ENCODE assay signal across 20 mouse cellular contexts in genomic region chr1:56671241-56671945, GRCm38 (mm10). TPM values are rescaled to one million over a fixed set of nuclear protein-coding genes. Genes with fewer than 3 reads are reported as not detected.
A peak's percentile ranks its signal among the peaks of the same experiment; 100 is the strongest.
DNase-seq lines count a peak whose midpoint lies in the region; ATAC-seq lines count a peak whose summit lies in the region.
"Had no signal": no experiment of that assay in that cellular context is flagged by ENCODE, and none has a peak within 500 bp of the region (broad histone marks: within the 10 kb centered on the region; RNA-seq: fewer than 3 reads in every experiment).

No protein-coding gene starts in this region.

- peak; percentile 62 for DNase-seq in heart, adult 11 months
- DNase-seq in heart, postnatal 36 days = no peak
- no peak for DNase-seq in neural tube, embryonic 11.5 days (ENCODE audit: low spot score)
- peak; percentile 57 for DNase-seq in retina, postnatal 1 day
- DNase-seq in adrenal gland, adult 8-10 months = no peak
- no peak for DNase-seq in urinary bladder, postnatal 10 days (ENCODE audit: low spot score)
- DNase-seq: heart, adult 2 months; layer of hippocampus, postnatal 36 days; lung, postnatal 10 days; right cerebral cortex, postnatal 25 days had no signal

- WGBS in neural tube, embryonic 11.5 days = 47% methylated on average over 8 of the region's 8 CpGs
- 35% methylated on average over 8 of the region's 8 CpGs for WGBS in neural tube, embryonic 15.5 days
- WGBS in kidney, embryonic 14.5 days = 31% methylated on average over 8 of the region's 8 CpGs

- no peak overlapping the region for H3K27ac ChIP-seq in neural tube, embryonic 11.5 days (ENCODE audit: low read depth, low read length)
- no peak overlapping the region for H3K27ac ChIP-seq in neural tube, embryonic 15.5 days (replicated peaks)
- H3K27ac ChIP-seq in kidney, embryonic 14.5 days (ENCODE audit: low read depth, low read length) = no peak overlapping the region
- H3K27ac ChIP-seq: embryonic facial prominence, embryonic 10.5 days; heart, adult 2 months; limb, embryonic 12.5 days; liver, embryonic 14.5 days had no signal

- H3K27me3 ChIP-seq in neural tube, embryonic 11.5 days (ENCODE audit: control insufficient read depth, insufficient read depth, low read length) = no peaks in the 10 kb centered on the region
- no peaks in the 10 kb centered on the region for H3K27me3 ChIP-seq in neural tube, embryonic 15.5 days (replicated peaks)
- no peaks in the 10 kb centered on the region for H3K27me3 ChIP-seq in kidney, embryonic 14.5 days (ENCODE audit: control insufficient read depth, insufficient read depth, low read length)
- H3K27me3 ChIP-seq: limb, embryonic 12.5 days had no signal

- H3K9me3 ChIP-seq in neural tube, embryonic 11.5 days (ENCODE audit: control insufficient read depth, low read length) = no peaks in the 10 kb centered on the region
- H3K9me3 ChIP-seq in neural tube, embryonic 15.5 days (replicated peaks) = no peaks in the 10 kb centered on the region
- H3K9me3 ChIP-seq in kidney, embryonic 14.5 days (ENCODE audit: control insufficient read depth, low read length) = no peaks in the 10 kb centered on the region
- H3K9me3 ChIP-seq: embryonic facial prominence, embryonic 10.5 days; limb, embryonic 12.5 days had no signal

- no peaks in the 10 kb centered on the region; the same call in 1 of the 2 replicates for H3K4me1 ChIP-seq in neural tube, embryonic 11.5 days (ENCODE audit: control insufficient read depth, insufficient read depth, low read length)
- no peaks in the 10 kb centered on the region for H3K4me1 ChIP-seq in neural tube, embryonic 15.5 days
- no peaks in the 10 kb centered on the region for H3K4me1 ChIP-seq in kidney, embryonic 14.5 days (ENCODE audit: control insufficient read depth, insufficient read depth, low read length)

- intact Hi-C loops in heart, postnatal 36 days (cut with DNase I) = no loop called here

- no peak overlapping the region for H3K4me3 ChIP-seq in neural tube, embryonic 11.5 days (ENCODE audit: low read depth, low read length)
- no peak overlapping the region for H3K4me3 ChIP-seq in neural tube, embryonic 15.5 days (replicated peaks)
- H3K4me3 ChIP-seq in kidney, embryonic 14.5 days (ENCODE audit: low read length) = no peak overlapping the region
- H3K4me3 ChIP-seq: embryonic facial prominence, embryonic 10.5 days; erythroblast, embryonic 14.5 days; heart, adult 2 months; limb, embryonic 12.5 days had no signal

- ATAC-seq in neural tube, embryonic 11.5 days (ENCODE audit: insufficient read depth, low FRiP score, low TSS enrichment) = 0 out of 2 replicates have a peak, but pooled peaks have one; percentile 31
- ATAC-seq in neural tube, embryonic 15.5 days (ENCODE audit: low FRiP score) = no peak
- ATAC-seq in kidney, embryonic 14.5 days (ENCODE audit: low FRiP score, low TSS enrichment) = peak; percentile 76; the same call in 1 of the 2 replicates

- H3K36me3 ChIP-seq in neural tube, embryonic 11.5 days (ENCODE audit: control insufficient read depth, insufficient read depth, low read length) = no peaks in the 10 kb centered on the region
- no peaks in the 10 kb centered on the region for H3K36me3 ChIP-seq in neural tube, embryonic 15.5 days
- H3K36me3 ChIP-seq in kidney, embryonic 14.5 days (ENCODE audit: control insufficient read depth, insufficient read depth, low read length) = no peaks in the 10 kb centered on the region
- H3K36me3 ChIP-seq: embryonic facial prominence, embryonic 10.5 days; limb, embryonic 12.5 days had no signal

- no peak overlapping the region for H3K9ac ChIP-seq in neural tube, embryonic 11.5 days (ENCODE audit: low read length)
- no peak overlapping the region for H3K9ac ChIP-seq in neural tube, embryonic 15.5 days (replicated peaks)
- no peak overlapping the region for H3K9ac ChIP-seq in kidney, embryonic 14.5 days (ENCODE audit: low read depth, low read length)
- H3K9ac ChIP-seq: limb, embryonic 12.5 days; liver, embryonic 14.5 days had no signal

- H3K4me2 ChIP-seq in neural tube, embryonic 11.5 days (ENCODE audit: low read depth) = no peak overlapping the region
- no peak overlapping the region for H3K4me2 ChIP-seq in neural tube, embryonic 15.5 days
- no peak overlapping the region for H3K4me2 ChIP-seq in kidney, embryonic 14.5 days (replicated peaks; ENCODE audit: low read depth, low read length)
- H3K4me2 ChIP-seq: limb, embryonic 12.5 days had no signal

RNA-seq across cellular contexts. Expression of gene Hsfy2, which starts 34.2 kb away (rescaled TPM):
- total RNA-seq in heart, postnatal 36 days (2021) = not detected
- polyA plus RNA-seq in neural tube, embryonic 11.5 days (2014; fragmentation: Nextera tagmentation; extraction: Ambion mirVana) = not detected in 2 replicates
- polyA plus RNA-seq in neural tube, embryonic 15.5 days (2015; fragmentation: Nextera tagmentation; extraction: Ambion mirVana) = not detected in 2 replicates
- not detected in 2 replicates for polyA plus RNA-seq in kidney, embryonic 14.5 days (2014; fragmentation: Nextera tagmentation; extraction: Ambion mirVana)
- not detected for total RNA-seq in adrenal gland, adult 8-10 months (2022)
- total RNA-seq: ES-E14; heart, adult 2 months; layer of hippocampus, postnatal 36 days; megakaryocyte-erythroid progenitor cell, adult 5-6 weeks had no signal
- polyA plus RNA-seq: embryonic facial prominence, embryonic 10.5 days; erythroblast, embryonic 14.5 days; heart, embryonic 16.5 days; limb, embryonic 12.5 days; liver, embryonic 14.5 days; thymus, postnatal 0 days had no signal

Comparison
In these comparisons a context has a peak if more than half of its experiments do, and no peak if none do; other contexts are left out.
1. DNase-seq: peak in heart, adult 11 months (single experiment) and retina, postnatal 1 day (single experiment); none in heart, postnatal 36 days (0 of 2), neural tube, embryonic 11.5 days (single experiment), adrenal gland, adult 8-10 months (single experiment) and urinary bladder, postnatal 10 days (single experiment).